Mouse (Mus musculus): ENCODE measurements at regions not wholly inside any gene's neighbourhood (a gene's known extent, or its start where the extent isn't known, plus 50 kb on each side); places are given as distances from the start of the nearest gene placed in this dataset.

- TF ChIP-seq CTCF (IDR thresholded peaks at IDR 0.05; ENCODE audit: low read depth, low read length) = no peak
- TF ChIP-seq POLR2A (IDR thresholded peaks at IDR 0.05; ENCODE audit: insufficient read depth, low read length) = no peak
- TF ChIP-seq EP300 (IDR thresholded peaks at IDR 0.05; ENCODE audit: insufficient read depth, low read depth, low read length) = no peak
Observed at GRCm38 (mm10) chr15:20040041-20040440, 409.0 kb upstream of the Cdh12 start.

Measured in ES-Bruce4 (cell line).